Mouse (Mus musculus): ENCODE results near the gene Bcor. TPM values are rescaled to one million over a fixed set of nuclear protein-coding genes. Genes with fewer than 3 reads are reported as not detected.

Gene Bcor
- total and polyA plus RNA-seq, 3 experiments, result 70.0 to 177 (median 80.8) TPM

GRCm38 (mm10) chrX:12089353-12090081 is 70.6 kb downstream of the Bcor start:
- Histone ChIP-seq H3K27me3 (ENCODE audit: insufficient read depth, low read length) (peaks cover 11% of the 10 kb centered on the region), H3K4me1 (ENCODE audit: insufficient read depth, low read depth, low read length) (peaks cover 32% of the 10 kb centered on the region), H3K9me3 (replicated peaks) (no peaks in the 10 kb centered on the region), H3K36me3 (replicated peaks) (no peaks in the 10 kb centered on the region), H3K4me3 (ENCODE audit: low read depth, low read length) (peak overlapping the region; percentile 75; the same call in 1 of the 2 replicates)
- DNase-seq (ENCODE audit: low spot score) (no peak), ATAC-seq (ENCODE audit: extremely low read depth, insufficient number of reproducible peaks, low FRiP score, poor library complexity, severe bottlenecking) (no peak)
- no peak for TF ChIP-seq TAL1 (conservative IDR thresholded peaks at IDR 0.05; ENCODE audit: low read depth, low read length)
- no peak for TF ChIP-seq POLR2AphosphoS5 (IDR thresholded peaks at IDR 0.05; ENCODE audit: insufficient replicate concordance, low read depth, low read length)
- no peak for TF ChIP-seq GATA1 (IDR thresholded peaks at IDR 0.05; ENCODE audit: borderline replicate concordance, low read length)
- no peak for TF ChIP-seq GATA2 (IDR thresholded peaks at IDR 0.05; ENCODE audit: borderline replicate concordance, low read depth, low read length)
- no peak for TF ChIP-seq CTCF (IDR thresholded peaks at IDR 0.05; ENCODE audit: low read depth, low read length)

GRCm38 (mm10) chrX:12089027-12089340 is 71.2 kb downstream of the Bcor start:
- peaks cover 34% of the 10 kb centered on the region for H3K4me1 ChIP-seq (ENCODE audit: insufficient read depth, low read depth, low read length)
- ATAC-seq (ENCODE audit: extremely low read depth, insufficient number of reproducible peaks, low FRiP score, poor library complexity, severe bottlenecking) (no peak), DNase-seq (ENCODE audit: low spot score) (no peak)
- peak overlapping the region; percentile 75; the same call in 1 of the 2 replicates for H3K4me3 ChIP-seq (ENCODE audit: low read depth, low read length)
- H3K27me3 ChIP-seq (ENCODE audit: insufficient read depth, low read length), result peaks cover 9% of the 10 kb centered on the region
- H3K9me3 ChIP-seq (replicated peaks), result no peaks in the 10 kb centered on the region
- TF ChIP-seq POLR2AphosphoS5 (IDR thresholded peaks at IDR 0.05; ENCODE audit: insufficient replicate concordance, low read depth, low read length) (no peak), CTCF (IDR thresholded peaks at IDR 0.05; ENCODE audit: low read depth, low read length) (no peak), GATA2 (IDR thresholded peaks at IDR 0.05; ENCODE audit: borderline replicate concordance, low read depth, low read length) (no peak), TAL1 (conservative IDR thresholded peaks at IDR 0.05; ENCODE audit: low read depth, low read length) (no peak)
- no peaks in the 10 kb centered on the region for H3K36me3 ChIP-seq (replicated peaks)

DNA sequence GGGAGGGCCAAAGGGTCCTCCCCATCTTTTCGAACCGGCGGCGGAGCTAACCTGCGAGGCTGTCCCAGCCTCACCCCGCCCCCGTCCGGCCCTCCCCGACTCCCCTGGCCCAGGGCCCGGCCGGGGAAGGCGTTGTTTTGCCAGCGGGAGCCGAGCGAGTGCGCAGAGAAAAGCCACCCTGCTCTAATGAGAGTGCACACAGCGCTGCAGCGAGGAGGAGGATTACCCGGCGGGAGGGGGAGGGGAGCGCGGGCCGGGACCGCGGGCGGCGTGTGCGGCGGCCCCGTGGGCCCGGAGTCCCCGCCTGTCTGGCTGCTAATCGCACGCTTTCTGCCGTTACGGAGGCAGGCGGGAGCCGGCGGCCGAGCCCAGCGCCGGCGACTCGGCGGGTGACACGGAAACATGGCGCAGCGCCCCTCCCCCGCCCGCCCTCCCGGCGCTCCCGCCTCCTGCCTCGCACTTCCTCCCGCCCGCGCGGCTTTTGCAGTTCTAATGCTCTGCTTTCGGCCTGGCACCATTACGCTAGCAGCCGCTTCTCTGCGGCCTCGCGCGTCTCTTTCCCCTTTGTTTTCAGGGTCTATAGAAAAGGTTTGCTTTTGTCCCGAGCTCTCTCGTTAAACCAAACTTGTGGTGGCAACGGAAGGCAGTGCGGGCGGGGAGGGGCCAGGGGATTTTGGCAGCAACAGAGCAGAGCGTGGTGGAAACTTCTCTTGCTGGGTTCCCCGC is 71.7 kb downstream of the Bcor start:
- ATAC-seq (ENCODE audit: extremely low read depth, insufficient number of reproducible peaks, low FRiP score, poor library complexity, severe bottlenecking), result no peak

DNA sequence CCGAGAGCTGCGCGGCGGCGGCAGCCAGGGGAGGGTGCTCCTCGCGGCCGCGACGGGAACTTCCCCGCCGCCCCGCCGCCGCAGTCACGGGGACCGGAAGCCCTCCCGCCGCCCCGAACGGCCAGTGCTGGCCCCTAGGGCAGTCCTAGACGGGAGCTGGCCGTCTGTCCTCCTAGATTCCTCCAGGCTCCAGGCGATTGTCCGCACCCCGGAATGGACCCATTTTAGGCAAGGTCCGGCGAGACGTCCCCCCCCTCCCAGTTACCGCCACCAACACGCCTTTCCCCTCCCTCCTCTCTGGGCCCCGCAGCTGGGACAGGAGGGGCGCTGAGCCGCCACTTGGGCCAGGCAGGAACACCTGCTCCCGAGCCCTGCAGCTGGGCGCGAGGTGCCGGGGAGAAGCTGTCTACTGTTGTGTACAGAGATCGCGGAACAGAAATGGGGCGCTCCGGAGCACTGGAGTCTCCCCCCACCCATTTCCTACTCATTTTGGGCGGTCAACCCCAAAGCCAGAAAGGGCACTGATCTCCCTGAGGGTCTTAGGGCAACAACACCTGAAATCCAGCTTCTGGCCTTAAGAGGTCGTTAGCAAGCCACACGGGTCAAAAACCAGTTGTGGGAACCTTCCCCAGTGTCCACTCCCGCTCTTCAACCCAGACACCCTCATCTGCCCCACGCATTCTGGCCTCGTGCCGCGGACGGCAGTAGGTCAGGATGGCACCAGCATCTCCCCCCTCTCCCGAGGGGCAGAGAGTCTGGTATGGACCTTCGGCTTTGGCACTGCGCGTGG is 72.4 kb downstream of the Bcor start:
- Histone ChIP-seq H3K4me1 (ENCODE audit: insufficient read depth, low read depth, low read length) (peaks cover 47% of the 10 kb centered on the region), H3K4me3 (ENCODE audit: low read depth, low read length) (peak overlapping the region; percentile 75), H3K36me3 (replicated peaks) (no peaks in the 10 kb centered on the region), H3K27me3 (ENCODE audit: insufficient read depth, low read length) (peaks cover 3% of the 10 kb centered on the region; the same call in 1 of the 2 replicates), H3K9me3 (replicated peaks) (no peaks in the 10 kb centered on the region)
- TF ChIP-seq GATA1 (IDR thresholded peaks at IDR 0.05; ENCODE audit: borderline replicate concordance, low read length) (no peak), TAL1 (conservative IDR thresholded peaks at IDR 0.05; ENCODE audit: low read depth, low read length) (no peak), CTCF (IDR thresholded peaks at IDR 0.05; ENCODE audit: low read depth, low read length) (no peak), POLR2AphosphoS5 (IDR thresholded peaks at IDR 0.05; ENCODE audit: insufficient replicate concordance, low read depth, low read length) (no peak), GATA2 (IDR thresholded peaks at IDR 0.05; ENCODE audit: borderline replicate concordance, low read depth, low read length) (no peak)
- DNase-seq (ENCODE audit: low spot score), result no peak
- ATAC-seq (ENCODE audit: extremely low read depth, insufficient number of reproducible peaks, low FRiP score, poor library complexity, severe bottlenecking), result no peak

More for the DNA sequence above, 71.7 kb downstream of the Bcor start:
- no peaks in the 10 kb centered on the region for H3K36me3 ChIP-seq (replicated peaks)
- peaks cover 5% of the 10 kb centered on the region for H3K27me3 ChIP-seq (ENCODE audit: insufficient read depth, low read length)
- H3K9me3 ChIP-seq (replicated peaks), result no peaks in the 10 kb centered on the region
- no peak for DNase-seq (ENCODE audit: low spot score)
- peak overlapping the region; percentile 75 for H3K4me3 ChIP-seq (ENCODE audit: low read depth, low read length)
- TF ChIP-seq GATA2 (IDR thresholded peaks at IDR 0.05; ENCODE audit: borderline replicate concordance, low read depth, low read length) (no peak), GATA1 (IDR thresholded peaks at IDR 0.05; ENCODE audit: borderline replicate concordance, low read length) (no peak), CTCF (IDR thresholded peaks at IDR 0.05; ENCODE audit: low read depth, low read length) (no peak), TAL1 (conservative IDR thresholded peaks at IDR 0.05; ENCODE audit: low read depth, low read length) (no peak), POLR2AphosphoS5 (IDR thresholded peaks at IDR 0.05; ENCODE audit: insufficient replicate concordance, low read depth, low read length) (no peak)
- peaks cover 40% of the 10 kb centered on the region for H3K4me1 ChIP-seq (ENCODE audit: insufficient read depth, low read depth, low read length)

DNA sequence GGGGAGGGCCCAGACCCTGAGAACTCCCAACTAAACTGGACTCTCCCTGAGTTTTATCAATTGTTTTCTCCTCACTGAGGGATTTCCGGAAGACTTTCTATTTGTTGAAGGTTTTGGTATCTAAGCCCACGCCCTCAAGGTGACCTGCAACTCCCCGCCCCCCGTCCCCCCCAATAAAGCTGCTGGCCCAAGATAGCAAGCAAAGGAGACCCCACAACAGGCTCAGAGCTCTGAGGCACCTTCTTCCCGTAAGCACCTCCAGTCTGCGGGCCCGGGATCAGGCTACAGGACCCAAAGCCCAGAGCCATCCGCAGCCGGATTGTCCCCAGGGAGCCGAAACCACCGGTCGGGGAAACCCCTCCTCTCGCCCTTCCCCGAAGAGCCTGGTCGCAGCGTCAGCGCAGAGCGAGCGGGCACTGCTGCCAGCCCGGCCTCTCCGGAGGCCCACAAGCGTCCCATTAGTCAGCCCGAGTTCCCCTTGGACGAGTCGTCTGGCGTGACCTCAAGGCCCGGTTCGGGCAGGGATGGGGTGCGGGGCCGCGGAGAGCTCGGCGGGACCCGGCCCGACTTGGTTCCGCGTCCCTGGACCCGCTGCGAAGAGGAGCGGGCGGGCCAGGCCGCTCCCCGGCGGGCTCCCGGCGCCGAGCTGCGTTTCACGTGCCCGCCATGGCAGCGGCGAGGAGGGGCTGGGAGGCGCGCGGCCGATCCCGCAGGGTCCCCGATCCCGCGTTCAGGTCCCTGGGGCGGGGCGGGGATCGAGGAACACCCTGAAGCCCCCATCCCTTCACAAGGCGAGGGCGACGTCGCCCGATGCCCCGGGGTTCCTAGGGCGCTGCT is 73.3 kb downstream of the Bcor start:
- no peaks in the 10 kb centered on the region for H3K9me3 ChIP-seq (replicated peaks)
- H3K4me1 ChIP-seq (ENCODE audit: insufficient read depth, low read depth, low read length), result peaks cover 48% of the 10 kb centered on the region
- peak overlapping the region; percentile 75 for H3K4me3 ChIP-seq (ENCODE audit: low read depth, low read length)
- TF ChIP-seq TAL1 (conservative IDR thresholded peaks at IDR 0.05; ENCODE audit: low read depth, low read length), result no peak; the same call in 1 of the 2 replicates
- no peak for TF ChIP-seq GATA1 (IDR thresholded peaks at IDR 0.05; ENCODE audit: borderline replicate concordance, low read length)
- no peak for TF ChIP-seq CTCF (IDR thresholded peaks at IDR 0.05; ENCODE audit: low read depth, low read length)
- TF ChIP-seq GATA2 (IDR thresholded peaks at IDR 0.05; ENCODE audit: borderline replicate concordance, low read depth, low read length), result no peak
- no peak for TF ChIP-seq POLR2AphosphoS5 (IDR thresholded peaks at IDR 0.05; ENCODE audit: insufficient replicate concordance, low read depth, low read length)
- no peaks in the 10 kb centered on the region for H3K36me3 ChIP-seq (replicated peaks)
- ATAC-seq (ENCODE audit: extremely low read depth, insufficient number of reproducible peaks, low FRiP score, poor library complexity, severe bottlenecking) (no peak), DNase-seq (ENCODE audit: low spot score) (no peak)
- H3K27me3 ChIP-seq (ENCODE audit: insufficient read depth, low read length), result no peaks in the 10 kb centered on the region

All from G1E (cell line).